Mouse (Mus musculus) spleen, adult 12 weeks (tissue): ENCODE data around the gene Svop.

ENCODE experiments used
- DNase-seq: peaks from one replicate; pipeline ENCODE4 v3.0.0; 2022; ENCODE audit warnings: low spot score

The Svop gene

DNA sequence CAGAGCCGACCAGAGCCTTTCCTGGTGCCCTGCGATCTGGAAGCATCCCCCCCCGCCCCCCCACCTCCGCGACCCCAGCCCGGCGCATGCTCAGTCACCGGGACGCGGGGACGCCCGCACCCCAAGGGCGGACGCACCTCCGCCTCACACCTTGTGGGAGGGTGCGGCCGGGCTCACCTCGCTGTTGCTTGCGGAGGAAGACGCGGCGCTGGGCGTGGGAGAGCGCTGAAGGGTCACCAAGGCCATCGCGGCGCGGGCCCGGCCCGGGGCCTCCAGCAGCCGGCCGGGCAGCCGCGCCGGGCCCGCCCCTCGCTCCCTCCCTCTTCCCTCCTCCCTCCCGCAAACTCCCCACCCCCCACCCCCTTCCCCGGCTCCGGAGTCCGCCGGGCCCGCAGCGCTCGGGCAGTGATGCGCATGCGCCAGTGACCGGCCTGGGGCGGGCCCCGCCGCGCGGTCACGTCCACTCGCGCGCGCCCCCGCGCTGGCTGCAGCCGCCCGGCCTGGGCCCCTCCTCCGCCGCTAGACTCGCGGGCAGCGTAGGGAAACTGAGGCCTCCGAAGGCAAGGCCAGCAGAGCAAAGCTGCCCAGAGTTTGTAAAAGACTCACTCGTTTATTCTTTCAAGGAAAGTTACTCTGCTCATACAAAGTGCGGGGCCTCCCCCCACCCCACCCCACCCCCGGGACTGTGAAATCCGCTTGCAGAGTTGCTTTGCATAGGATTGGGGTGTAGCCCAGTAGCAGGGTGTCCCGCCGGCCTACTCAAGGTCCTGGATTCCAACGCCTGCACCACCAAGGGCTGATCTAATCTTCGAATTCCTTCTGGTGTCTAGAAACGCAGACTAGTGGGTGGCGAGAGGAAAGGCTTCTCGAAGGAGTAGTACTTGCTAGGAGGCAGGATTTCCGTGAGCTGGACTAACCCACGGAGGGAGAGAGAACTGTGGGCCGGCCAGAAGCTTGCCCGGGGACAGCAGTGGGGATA lies 97.6 kb downstream of the Svop start, which contains the start of gene Ssh1:
Gene Ssh1, minus strand, starts transcription at position 408 of the 979 bp plus-strand sequence.
- peak; percentile 75 for DNase-seq

DNA sequence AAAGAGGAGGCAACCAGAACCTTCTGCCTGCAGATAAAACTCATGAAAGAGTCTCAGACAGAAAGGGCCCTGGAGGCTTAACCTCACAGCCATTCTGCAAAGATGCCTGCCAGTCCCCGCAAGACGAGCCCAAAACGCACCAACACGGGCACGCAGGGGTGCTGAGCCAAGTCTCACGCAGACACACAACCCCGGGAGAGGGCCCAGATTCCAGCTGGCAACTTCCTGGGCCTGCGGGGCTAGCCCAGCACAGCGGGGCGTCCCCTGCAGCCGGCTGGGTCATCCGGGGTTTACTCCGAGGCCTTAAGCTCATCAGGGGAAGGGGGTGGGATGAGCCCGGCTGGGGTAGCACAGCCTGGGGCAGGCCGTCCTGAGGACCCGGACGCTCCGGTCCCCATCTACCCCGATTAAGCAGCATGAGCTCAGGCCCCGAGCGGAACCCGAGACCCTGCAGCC lies 98.3 kb downstream of the Svop start:
- no peak for DNase-seq

DNA sequence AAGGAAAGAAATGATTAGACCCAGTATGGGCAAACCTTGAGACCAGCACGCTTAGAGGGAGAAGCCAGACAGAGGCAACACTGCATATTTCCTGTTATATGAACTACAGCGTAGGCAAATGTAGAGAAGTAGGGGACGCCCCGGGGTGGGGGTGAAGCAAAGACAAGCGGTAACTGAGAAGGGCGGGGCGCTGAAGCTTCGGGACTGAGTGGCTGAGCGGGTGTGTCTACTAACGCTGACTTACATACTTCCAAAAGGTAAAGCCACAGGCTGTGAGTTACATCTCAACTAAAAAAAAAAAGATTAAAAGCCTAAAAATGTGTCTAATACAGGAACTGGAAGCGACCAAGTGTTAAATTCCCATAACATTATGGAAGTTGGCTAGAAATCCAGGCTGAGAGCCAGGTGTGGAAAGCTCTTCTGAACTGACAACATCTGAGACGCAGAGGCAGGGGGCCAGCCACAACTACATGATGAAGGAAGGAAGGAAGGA lies 99.0 kb downstream of the Svop start:
- peak; percentile 68 for DNase-seq

GRCm38 (mm10) chr5:113991141-113991540 lies 100.2 kb downstream of the Svop start:
- DNase-seq: no peak

GRCm38 (mm10) chr5:113990593-113990992 lies 100.8 kb downstream of the Svop start:
- no peak for DNase-seq

DNA sequence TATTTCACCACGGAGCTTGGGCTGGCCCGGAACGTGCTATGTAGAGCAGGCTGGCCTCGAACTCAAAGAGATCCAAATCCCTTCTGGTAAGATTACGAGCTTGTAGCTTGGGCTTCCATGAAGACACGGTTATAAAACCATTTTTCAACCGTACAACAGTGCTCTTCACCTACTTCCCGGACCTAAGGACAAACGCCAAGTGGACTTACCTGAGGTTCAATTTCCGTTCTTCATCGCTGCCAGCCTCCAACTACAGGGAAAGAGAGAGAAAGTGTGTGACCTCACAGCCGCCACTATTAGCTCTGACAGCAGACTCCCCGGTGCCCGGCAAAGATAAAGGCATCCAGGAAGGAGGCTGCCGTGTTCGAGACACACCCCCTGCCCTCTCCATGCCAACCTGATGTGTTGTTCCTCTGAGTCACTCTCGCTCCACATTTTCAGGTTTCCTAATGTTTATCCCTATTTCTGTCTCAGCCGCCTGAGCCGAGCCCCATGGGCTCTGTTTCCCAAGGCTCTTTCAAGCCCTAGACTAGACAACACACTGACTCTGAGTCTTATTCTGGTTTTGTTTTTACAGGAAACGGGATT lies 101.8 kb downstream of the Svop start:
- peak; percentile 77 for DNase-seq

DNA sequence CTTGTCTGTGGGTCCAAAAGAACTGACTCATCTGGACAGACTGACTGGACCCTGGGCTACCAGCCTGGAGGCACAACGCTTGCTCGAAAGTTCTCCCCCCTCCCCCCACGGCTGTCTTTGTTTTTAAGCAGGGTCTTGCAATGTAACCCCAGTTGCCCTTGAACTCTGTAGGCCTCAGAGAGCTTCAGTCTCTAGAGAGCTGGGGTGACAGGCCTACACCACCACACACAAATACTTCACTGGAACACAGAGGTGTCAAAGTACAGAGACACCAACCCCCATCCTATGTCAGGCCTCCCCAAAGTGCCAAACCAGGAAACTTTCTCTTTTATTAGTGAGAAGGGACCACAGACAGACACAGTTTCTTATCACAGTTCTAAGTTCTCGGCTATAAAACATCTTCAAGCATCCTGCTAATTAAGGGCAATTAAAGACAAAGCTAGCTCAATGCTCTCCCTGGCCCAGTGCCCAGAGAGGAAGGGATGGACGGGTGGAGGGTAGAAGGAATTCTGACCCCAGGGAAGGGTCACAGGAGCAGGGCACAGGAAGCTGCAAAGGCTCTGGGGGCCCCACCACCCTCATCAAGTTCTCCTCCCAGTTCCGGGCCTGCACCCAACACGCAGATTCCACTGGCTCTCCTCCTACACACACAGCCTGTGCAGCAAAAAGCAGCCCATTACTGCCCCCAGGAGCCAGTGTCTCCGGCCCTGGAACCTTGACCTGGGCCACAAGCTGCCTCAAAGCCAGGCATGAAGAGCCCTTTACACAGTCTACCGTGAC lies 105.0 kb downstream of the Svop start:
- DNase-seq: no peak

GRCm38 (mm10) chr5:113985737-113986136 lies 105.6 kb downstream of the Svop start:
- DNase-seq: no peak

GRCm38 (mm10) chr5:113984025-113984740 lies 107.2 kb downstream of the Svop start:
- DNase-seq: no peak

GRCm38 (mm10) chr5:113983541-113983940 lies 107.8 kb downstream of the Svop start:
- no peak for DNase-seq

DNA sequence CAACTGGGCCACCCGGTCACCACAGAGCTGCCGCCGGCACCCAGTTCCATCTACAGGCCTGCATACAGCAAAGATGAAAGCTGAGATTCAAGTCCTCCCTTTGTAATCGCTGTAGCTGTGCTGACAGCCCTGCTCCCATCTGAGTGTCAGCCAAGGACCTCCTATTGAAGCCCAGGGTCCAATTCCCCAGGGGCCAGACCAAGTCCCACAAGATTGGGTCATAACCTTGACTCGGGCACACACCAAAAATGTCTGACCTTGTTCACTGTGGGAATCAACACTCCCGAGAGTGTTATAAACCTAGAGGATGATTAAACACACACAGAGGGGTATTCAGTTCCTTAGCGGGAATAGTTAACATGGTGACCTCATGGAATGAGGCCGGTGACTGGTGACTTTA lies 109.5 kb downstream of the Svop start:
- DNase-seq: no peak

- DNase-seq: no peak
These were observed 110.2 kb downstream of the Svop start for GRCm38 (mm10) chr5:113981171-113981570.

GRCm38 (mm10) chr5:113980511-113980910 lies 110.9 kb downstream of the Svop start:
- no peak for DNase-seq

DNA sequence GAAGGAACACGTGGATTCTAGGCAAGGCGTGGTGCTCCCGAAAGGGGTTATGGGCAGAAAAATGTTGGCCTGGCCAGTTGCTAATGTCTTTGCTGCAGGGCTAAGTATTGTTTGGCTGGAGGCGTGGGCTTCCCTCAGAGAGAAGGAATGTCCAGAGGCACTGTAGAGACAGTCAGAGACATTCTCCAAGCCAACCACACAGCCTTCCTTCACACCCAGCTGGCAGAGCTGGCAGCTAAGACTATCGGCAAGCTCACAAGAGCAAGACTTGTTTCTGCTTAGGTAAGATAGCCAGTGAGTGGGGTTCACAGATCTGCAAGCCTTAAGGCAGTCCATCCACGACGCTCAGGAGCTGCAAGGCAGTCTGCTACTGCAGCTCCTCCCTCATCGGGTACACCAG lies 114.1 kb downstream of the Svop start:
- DNase-seq: no peak
